Mouse (Mus musculus) heart, embryonic 15.5 days (tissue): ENCODE measurements around the gene Scgb2a2. TPM values are rescaled to one million over a fixed set of nuclear protein-coding genes. Genes with fewer than 3 reads are reported as not detected.
"Not testable (repeated sequence)": the region's sequence is repeated elsewhere in the genome, so short reads cannot be mapped to it uniquely, and the experiment has no call there.

Source experiments
- ATAC-seq: fragments of 200-750 bp; cut with Nextera tagmentation; replicated peaks from 2 replicates; pipeline ENCODE4 v1.8.0; 2017; ENCODE audit warnings: low read depth, moderate TSS enrichment; ENCODE audit not compliant: insufficient number of reproducible peaks, insufficient read depth, low FRiP score
- H3K27ac ChIP-seq: fragments of 300-500 bp; sonication (generic); 2 replicates; pipeline ENCODE4 v1.5.1; 2015; ENCODE audit warnings: mild to moderate bottlenecking, inconsistent platforms
- H3K27me3 ChIP-seq: fragments of 300-500 bp; sonication (generic); 2 replicates; pipeline ENCODE4 v1.6.1; 2015; ENCODE audit warnings: inconsistent platforms
- H3K36me3 ChIP-seq: fragments of 300-500 bp; sonication (generic); 2 replicates; pipeline ENCODE4 v1.6.1; 2015; ENCODE audit warnings: mild to moderate bottlenecking, inconsistent platforms
- H3K4me1 ChIP-seq: fragments of 300-500 bp; sonication (generic); replicated peaks from 2 replicates; pipeline ENCODE4 v1.6.1; 2015; ENCODE audit warnings: inconsistent platforms
- H3K4me2 ChIP-seq: fragments of 300-500 bp; sonication (generic); 2 replicates; pipeline ENCODE4 v1.6.1; 2015; ENCODE audit warnings: inconsistent platforms, mild to moderate bottlenecking, moderate library complexity
- H3K4me3 ChIP-seq: fragments of 300-500 bp; sonication (generic); 2 replicates; pipeline ENCODE4 v1.5.1; 2015; ENCODE audit warnings: mild to moderate bottlenecking, inconsistent platforms
- H3K9ac ChIP-seq: fragments of 300-500 bp; sonication (generic); 2 replicates; pipeline ENCODE4 v1.6.1; 2015; ENCODE audit warnings: mild to moderate bottlenecking, inconsistent platforms
- H3K9me3 ChIP-seq: fragments of 300-500 bp; sonication (generic); replicated peaks from 2 replicates; pipeline ENCODE4 v1.6.1; 2016; ENCODE audit warnings: inconsistent platforms
- WGBS: fragments of 180-500 bp; shearing (Covaris S2); methylation state at CpG from one replicate; pipeline ENCODE4 v1.1.7; 2015; ENCODE audit warnings: mixed read lengths; 5-methylcytosine and 5-hydroxymethylcytosine counted together
- polyA plus RNA-seq: library from polyadenylated mRNA; unstranded; fragments of >200 nt; fragmentation: Nextera tagmentation; extraction: Ambion mirVana; gene quantifications from 2 replicates; pipeline ENCODE4 v1.2.1, GENCODE M21; 2015

Scgb2a2 gene
- polyA plus RNA-seq = not detected in 2 replicates

GRCm38 (mm10) chr19:9847262-9847661 lies at the start of gene Scgb2a2:
Gene Scgb2a2, plus strand, starts transcription at chr19:9847562.
- no peaks in the 10 kb centered on the region for H3K4me1 ChIP-seq
- no peaks in the 10 kb centered on the region for H3K36me3 ChIP-seq
- H3K27ac ChIP-seq = no peak within 1 kb of the TSS
- H3K4me2 ChIP-seq = no peak within 1 kb of the TSS
- H3K4me3 ChIP-seq = no peak within 1 kb of the TSS
- no peaks in the 10 kb centered on the region for H3K27me3 ChIP-seq
- no peak for ATAC-seq
- H3K9ac ChIP-seq = no peak within 1 kb of the TSS
- H3K9me3 ChIP-seq = no peaks in the 10 kb centered on the region
- 71% methylated on average over 2 of the region's 2 CpGs for WGBS

- H3K27me3 ChIP-seq, H3K4me1 ChIP-seq, H3K9ac ChIP-seq, H3K9me3 ChIP-seq, H3K36me3 ChIP-seq: not testable (repeated sequence)
- peak overlapping the region; percentile 74 for H3K27ac ChIP-seq
- ATAC-seq = peak; percentile 86
- peak overlapping the region; percentile 46 for H3K4me3 ChIP-seq
- H3K4me2 ChIP-seq = peak overlapping the region; percentile 43
- WGBS = 11% methylated on average over 19 of the region's 21 CpGs
Observed at GRCm38 (mm10) chr19:9836581-9837340, 10.6 kb upstream of the Scgb2a2 start.

- 61% methylated on average over 2 of the region's 2 CpGs for WGBS
- H3K27me3 ChIP-seq = no peaks in the 10 kb centered on the region
- no peaks in the 10 kb centered on the region for H3K36me3 ChIP-seq
- H3K4me3 ChIP-seq = no peak overlapping the region
- no peaks in the 10 kb centered on the region for H3K9me3 ChIP-seq
- no peak overlapping the region for H3K27ac ChIP-seq
- H3K9ac ChIP-seq = no peak overlapping the region
- H3K4me1 ChIP-seq = no peaks in the 10 kb centered on the region
- ATAC-seq = no peak
- no peak overlapping the region for H3K4me2 ChIP-seq
Observed at GRCm38 (mm10) chr19:9837341-9837715, 10.0 kb upstream of the Scgb2a2 start.

GRCm38 (mm10) chr19:9849368-9850075 lies 2.2 kb downstream of the Scgb2a2 start:
- not testable (repeated sequence) for H3K27me3 ChIP-seq, H3K27ac ChIP-seq, ATAC-seq, H3K4me3 ChIP-seq, H3K9me3 ChIP-seq, H3K9ac ChIP-seq, H3K36me3 ChIP-seq, H3K4me1 ChIP-seq, H3K4me2 ChIP-seq
- 65% methylated on average over 3 of the region's 3 CpGs for WGBS

GRCm38 (mm10) chr19:9860821-9861220 lies 13.5 kb downstream of the Scgb2a2 start:
- H3K27me3 ChIP-seq, H3K9ac ChIP-seq, H3K36me3 ChIP-seq, H3K9me3 ChIP-seq, H3K27ac ChIP-seq, H3K4me2 ChIP-seq, H3K4me3 ChIP-seq, ATAC-seq, H3K4me1 ChIP-seq: not testable (repeated sequence)
- WGBS = 70% methylated on average over 3 of the region's 3 CpGs

- Histone ChIP-seq H3K4me1 (no peaks in the 10 kb centered on the region), H3K9me3 (no peaks in the 10 kb centered on the region), H3K27ac (no peak overlapping the region), H3K36me3 (no peaks in the 10 kb centered on the region), H3K27me3 (no peaks in the 10 kb centered on the region), H3K4me3 (no peak overlapping the region), H3K9ac (no peak overlapping the region), H3K4me2 (no peak overlapping the region)
- ATAC-seq = no peak
- 76% methylated on average over 1 of the region's 1 CpGs for WGBS
Observed at GRCm38 (mm10) chr19:9864856-9865255, 17.5 kb downstream of the Scgb2a2 start.

GRCm38 (mm10) chr19:9865466-9865865 lies 18.1 kb downstream of the Scgb2a2 start:
- no peak overlapping the region for H3K9ac ChIP-seq
- H3K4me2 ChIP-seq = no peak overlapping the region
- H3K9me3 ChIP-seq = no peaks in the 10 kb centered on the region
- H3K4me3 ChIP-seq = no peak overlapping the region
- H3K36me3 ChIP-seq = peaks cover 3% of the 10 kb centered on the region; the same call in 1 of the 2 replicates
- no peak for ATAC-seq
- H3K27ac ChIP-seq = no peak overlapping the region
- H3K27me3 ChIP-seq = no peaks in the 10 kb centered on the region
- no peaks in the 10 kb centered on the region for H3K4me1 ChIP-seq

- no peak for ATAC-seq
- H3K9ac ChIP-seq = no peak overlapping the region
- WGBS = 94% methylated on average over 20 of the region's 20 CpGs
Observed at GRCm38 (mm10) chr19:9878186-9878835, 30.9 kb downstream of the Scgb2a2 start.

GRCm38 (mm10) chr19:9886348-9886747 lies 39.0 kb downstream of the Scgb2a2 start:
- H3K36me3 ChIP-seq = peaks cover 79% of the 10 kb centered on the region
- 68% methylated on average over 1 of the region's 1 CpGs for WGBS
- no peak overlapping the region for H3K9ac ChIP-seq
- no peak overlapping the region for H3K4me3 ChIP-seq
- no peak for ATAC-seq
- H3K4me2 ChIP-seq = no peak overlapping the region
- no peaks in the 10 kb centered on the region for H3K27me3 ChIP-seq
- H3K9me3 ChIP-seq = no peaks in the 10 kb centered on the region
- H3K27ac ChIP-seq = no peak overlapping the region
- H3K4me1 ChIP-seq = no peaks in the 10 kb centered on the region

More at GRCm38 (mm10) chr19:9878186-9878835, 30.9 kb downstream of the Scgb2a2 start:
- Histone ChIP-seq H3K9me3 (no peaks in the 10 kb centered on the region), H3K36me3 (peaks cover 88% of the 10 kb centered on the region), H3K4me3 (no peak overlapping the region), H3K27ac (no peak overlapping the region), H3K4me2 (no peak overlapping the region), H3K4me1 (no peaks in the 10 kb centered on the region), H3K27me3 (no peaks in the 10 kb centered on the region)

- H3K9me3 ChIP-seq = no peaks in the 10 kb centered on the region
- H3K9ac ChIP-seq = no peak overlapping the region
- no peak overlapping the region for H3K4me3 ChIP-seq
- ATAC-seq = no peak
- no peak overlapping the region for H3K27ac ChIP-seq
- peaks cover 79% of the 10 kb centered on the region for H3K36me3 ChIP-seq
- no peak overlapping the region for H3K4me2 ChIP-seq
- no peaks in the 10 kb centered on the region for H3K27me3 ChIP-seq
- H3K4me1 ChIP-seq = no peaks in the 10 kb centered on the region
- 85% methylated on average over 8 of the region's 8 CpGs for WGBS
Observed at GRCm38 (mm10) chr19:9886771-9887170, 39.4 kb downstream of the Scgb2a2 start.

- ATAC-seq = no peak
- H3K9me3 ChIP-seq = no peaks in the 10 kb centered on the region
- H3K36me3 ChIP-seq = peaks cover 45% of the 10 kb centered on the region
- WGBS = 62% methylated on average over 5 of the region's 5 CpGs
- H3K4me3 ChIP-seq = no peak overlapping the region
- peaks cover 32% of the 10 kb centered on the region for H3K4me1 ChIP-seq
- no peaks in the 10 kb centered on the region for H3K27me3 ChIP-seq
- H3K4me2 ChIP-seq = no peak overlapping the region
- H3K9ac ChIP-seq = no peak overlapping the region
- H3K27ac ChIP-seq = no peak overlapping the region
Observed at GRCm38 (mm10) chr19:9896067-9896466, 48.7 kb downstream of the Scgb2a2 start.
